Mouse (Mus musculus): ENCODE results near the gene Prkn. TPM values are rescaled to one million over a fixed set of nuclear protein-coding genes. Genes with fewer than 3 reads are reported as not detected.

Prkn gene
- total RNA-seq, 2 experiments from 2014 or later = 15.2 to 21.4 TPM

DNA sequence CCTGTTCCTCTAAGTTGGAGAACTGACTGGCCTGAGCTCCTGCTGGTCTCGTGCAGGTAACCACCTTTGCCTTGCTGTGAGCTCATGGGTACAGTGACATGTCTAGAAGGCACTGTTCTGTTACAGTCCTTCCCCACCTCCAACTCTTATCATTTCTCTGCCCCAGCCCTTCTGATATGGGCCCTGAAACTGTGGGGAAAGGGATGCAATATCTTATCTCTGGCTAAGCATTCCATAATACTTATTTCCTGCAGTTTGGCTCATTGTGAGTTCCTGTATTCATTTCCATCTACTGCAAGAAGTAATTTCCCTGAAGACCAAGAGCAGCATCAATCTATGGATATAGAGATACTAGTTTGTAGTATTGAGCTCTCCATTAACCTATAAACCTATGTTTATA, 506.1 kb downstream of the Prkn start:
- no peak for DNase-seq (ENCODE audit: low spot score in 2 of 2)
- intact Hi-C loops (cut with DNase I) = no loop called here

DNA sequence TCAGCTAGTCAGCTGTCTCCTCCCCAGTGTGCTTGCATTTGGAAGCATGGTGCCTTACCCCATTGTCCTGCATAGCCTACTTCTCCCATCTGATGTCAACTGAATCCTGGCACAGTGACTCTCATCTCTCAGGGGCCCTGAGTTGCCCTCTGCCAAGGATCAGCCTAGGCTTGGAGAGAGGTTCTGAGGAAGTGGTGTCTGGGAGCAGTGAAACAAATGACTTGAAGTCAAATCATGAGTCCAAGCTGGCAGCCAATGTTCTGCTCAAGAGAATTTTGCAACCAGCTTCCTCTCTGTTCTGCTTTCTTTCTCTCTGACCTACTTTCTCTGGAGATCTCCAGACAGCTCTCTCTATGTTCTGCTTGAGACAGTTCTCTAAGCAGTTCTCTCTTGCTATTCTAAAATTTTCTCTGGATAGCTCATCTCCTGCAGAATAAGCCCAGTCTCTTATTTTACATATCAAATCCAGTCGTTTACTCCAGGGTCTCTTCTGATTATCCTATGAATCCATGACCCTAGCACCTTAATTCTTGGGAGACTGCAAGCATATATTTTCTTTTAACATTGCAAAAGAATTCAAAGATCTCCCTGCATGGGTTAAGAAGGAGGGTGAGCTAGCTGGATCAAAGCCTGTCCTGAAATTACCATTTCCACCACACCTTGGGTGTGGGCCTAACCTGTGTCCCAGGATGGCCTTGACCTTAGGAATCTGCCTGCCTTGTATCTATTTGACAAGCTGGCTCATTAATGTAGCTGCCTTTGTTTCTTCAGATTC, 512.8 kb downstream of the Prkn start:
- intact Hi-C loops (cut with DNase I) = loop anchor here (10.0 kb wide), 2 partner anchors 198 to 262 kb away; no protein-coding TSS in a partner anchor
- peak in 1 of 2 experiments; percentile 67 for DNase-seq (ENCODE audit: low spot score in 2 of 2)

DNA sequence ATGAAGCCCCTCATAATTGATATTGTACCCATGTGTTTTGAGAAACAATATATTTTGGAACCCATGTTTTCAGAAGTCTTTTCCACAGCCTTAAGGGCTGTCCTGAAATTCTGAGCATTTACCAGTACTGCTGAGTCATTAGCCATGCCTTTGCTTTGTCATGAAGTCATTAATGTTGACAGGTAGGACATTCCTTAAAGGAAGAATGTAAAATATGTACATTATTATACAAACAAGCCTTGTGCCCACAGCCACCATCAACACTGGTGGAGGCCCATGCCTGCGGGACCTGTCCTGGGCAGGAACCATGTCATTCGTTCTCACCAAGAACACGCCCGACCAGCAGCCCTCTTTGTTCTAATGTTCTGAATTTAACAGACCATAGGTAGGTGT, 513.4 kb downstream of the Prkn start:
- intact Hi-C loops (cut with DNase I) = loop anchor here (10.0 kb wide), 2 partner anchors 199 to 261 kb away; no protein-coding TSS in a partner anchor
- DNase-seq (ENCODE audit: low spot score in 2 of 2) = no peak

DNA sequence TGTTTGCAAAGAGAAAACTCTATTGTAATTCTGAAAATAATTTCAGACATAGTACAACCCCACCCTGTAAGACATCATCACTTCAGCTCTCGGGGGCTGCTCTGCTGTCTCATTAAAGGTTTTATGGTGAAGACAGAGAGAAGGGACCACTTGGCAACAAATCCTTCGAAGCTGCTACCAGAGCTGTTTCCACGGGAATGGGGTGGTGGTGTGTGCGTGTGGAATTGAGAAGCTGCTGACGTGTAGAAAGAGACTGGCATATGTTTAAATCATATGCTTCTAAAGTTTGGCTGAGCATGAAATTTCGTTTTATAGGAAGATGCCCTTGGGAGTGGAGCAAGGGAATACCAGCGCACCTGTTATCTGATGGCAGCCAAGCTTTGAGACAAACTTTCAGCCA, 514.2 kb downstream of the Prkn start:
- intact Hi-C loops (cut with DNase I) = loop anchor here (10.0 kb wide), 2 partner anchors 200 to 260 kb away; no protein-coding TSS in a partner anchor

DNA sequence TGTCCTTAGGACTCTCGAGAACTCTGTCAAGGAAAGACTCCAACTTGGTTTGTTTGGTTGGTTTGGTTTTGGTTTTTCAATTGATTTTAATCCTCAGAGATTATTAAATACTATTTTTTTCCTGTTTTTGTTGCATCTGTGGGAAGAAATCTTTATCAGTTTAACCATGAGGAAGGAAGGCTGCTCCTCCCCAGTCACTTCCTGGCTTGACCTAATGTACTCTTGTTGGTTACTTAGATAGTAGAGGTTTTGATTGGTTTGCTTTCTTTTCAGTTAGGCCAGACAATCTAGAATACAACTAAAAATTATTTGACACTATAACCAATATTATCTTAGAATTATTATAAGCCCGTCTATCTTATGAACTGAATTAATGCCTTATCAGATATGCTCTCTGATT, 535.3 kb downstream of the Prkn start:
- no peak for DNase-seq (ENCODE audit: low spot score in 2 of 2)
- intact Hi-C loops (cut with DNase I) = no loop called here

More for the DNA sequence above, 514.2 kb downstream of the Prkn start:
- peak; percentile 18 to 40 for DNase-seq (ENCODE audit: low spot score in 2 of 2)

DNA sequence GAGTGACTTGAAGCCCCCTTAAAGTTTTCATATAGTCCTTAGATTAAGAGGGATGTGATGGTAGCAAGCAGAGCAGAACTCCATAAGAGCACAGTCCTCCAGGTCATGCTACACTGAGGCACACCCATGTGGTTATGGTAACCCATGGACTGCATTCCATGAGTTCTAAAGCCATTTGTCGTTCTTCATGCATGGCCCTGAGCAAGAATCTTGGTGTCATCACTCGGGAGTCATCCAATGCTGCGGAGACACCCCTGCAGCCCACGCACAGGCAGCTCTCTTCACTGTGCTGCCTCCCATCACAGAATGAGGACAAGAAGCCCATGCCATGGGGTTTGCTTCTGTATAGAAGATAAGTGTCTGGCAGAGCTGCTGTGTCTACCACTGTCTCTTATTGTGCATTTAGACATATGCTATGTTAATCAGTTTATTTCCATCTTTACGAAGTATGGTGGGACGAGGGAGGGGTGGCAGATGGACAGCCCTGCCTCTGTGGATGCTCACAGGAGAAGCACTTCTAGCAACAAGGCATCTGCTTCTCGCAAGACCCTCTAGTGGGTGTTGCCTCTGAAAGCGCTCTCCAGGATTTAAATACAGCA, 543.3 kb downstream of the Prkn start:
- DNase-seq (ENCODE audit: low spot score in 2 of 2) = peak; percentile 25 to 86
- intact Hi-C loops (cut with DNase I) = loop anchor here (5.0 kb wide), 1 partner anchor 46 kb away; no protein-coding TSS in a partner anchor

DNA sequence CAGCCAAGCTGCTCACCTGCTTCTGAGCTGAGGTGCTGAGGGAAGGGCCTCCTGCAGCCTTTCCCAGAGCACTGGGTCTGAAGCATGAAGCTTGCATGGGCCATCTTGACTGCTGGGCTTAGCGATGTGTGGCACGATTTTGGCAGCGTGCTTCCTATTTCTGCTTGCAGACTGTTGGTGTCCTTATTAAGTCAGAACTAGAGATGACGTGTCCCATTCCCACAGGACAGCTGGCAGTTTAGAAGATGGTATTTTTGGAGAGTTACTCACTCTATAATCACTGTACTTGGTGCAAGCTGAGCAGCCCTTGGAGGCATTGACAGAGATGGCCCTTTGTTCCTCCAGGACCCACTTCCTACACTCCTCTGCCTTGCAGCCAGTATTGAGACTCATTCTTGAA, 545.1 kb downstream of the Prkn start:
- intact Hi-C loops (cut with DNase I) = loop anchor here (1.0 to 5.0 kb wide), 4 partner anchors 77 to 462 kb away; no protein-coding TSS in a partner anchor
- DNase-seq (ENCODE audit: low spot score in 2 of 2) = peak; percentile 75 to 97

DNA sequence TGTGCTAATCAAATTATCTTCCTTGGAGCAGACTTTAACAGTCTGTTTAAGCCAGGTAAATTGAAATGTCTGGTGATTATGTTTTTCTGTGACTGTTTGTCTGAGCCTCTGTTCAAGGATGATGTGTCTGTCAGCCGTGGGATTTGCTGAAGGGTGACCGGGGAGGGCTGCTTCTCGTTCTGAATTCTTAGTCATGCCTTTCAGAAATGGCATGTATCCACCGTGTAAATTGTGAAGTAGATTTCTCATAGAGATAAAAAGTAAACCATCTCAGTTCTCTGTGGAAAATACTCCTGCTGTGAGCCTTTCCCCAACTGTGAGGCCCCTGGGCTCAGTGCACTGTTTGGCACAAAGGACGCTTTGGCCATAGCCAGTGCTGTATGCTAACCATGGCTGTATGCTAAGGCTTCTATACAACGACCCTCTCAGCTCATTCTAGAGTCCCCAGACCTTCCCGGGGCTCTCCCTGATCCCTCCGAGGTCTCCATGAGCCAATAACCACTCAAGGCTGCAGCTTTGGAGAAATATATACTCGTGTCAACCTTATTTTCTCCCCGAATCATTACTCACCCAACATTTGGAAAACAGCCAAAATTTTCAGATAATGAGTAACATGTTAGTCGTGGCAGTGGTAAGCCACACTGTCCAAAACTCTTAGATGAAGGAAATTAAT, 552.6 kb downstream of the Prkn start:
- peak in 1 of 2 experiments; percentile 31 for DNase-seq (ENCODE audit: low spot score in 2 of 2)
- intact Hi-C loops (cut with DNase I) = no loop called here

DNA sequence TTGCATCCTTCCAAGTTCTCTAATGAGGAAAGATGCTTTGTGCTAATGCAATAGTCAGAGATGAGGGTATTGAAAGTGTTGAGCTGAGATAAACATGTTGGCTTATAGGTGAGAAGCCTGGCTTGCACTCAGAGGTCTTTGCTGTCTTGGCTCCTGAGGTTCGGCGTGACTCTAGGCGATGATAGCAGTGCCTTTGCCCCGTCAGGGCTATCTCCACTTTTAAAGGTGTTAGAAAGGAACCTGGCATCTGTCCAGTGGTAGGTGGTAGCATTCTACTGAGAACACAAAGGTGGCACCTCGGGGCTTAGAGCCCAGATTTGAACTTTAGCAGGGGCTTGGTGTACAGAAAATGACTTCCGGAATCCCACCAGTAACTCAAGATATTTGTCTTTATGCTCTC, 554.4 kb downstream of the Prkn start:
- DNase-seq (ENCODE audit: low spot score in 2 of 2) = no peak
- intact Hi-C loops (cut with DNase I) = no loop called here

DNA sequence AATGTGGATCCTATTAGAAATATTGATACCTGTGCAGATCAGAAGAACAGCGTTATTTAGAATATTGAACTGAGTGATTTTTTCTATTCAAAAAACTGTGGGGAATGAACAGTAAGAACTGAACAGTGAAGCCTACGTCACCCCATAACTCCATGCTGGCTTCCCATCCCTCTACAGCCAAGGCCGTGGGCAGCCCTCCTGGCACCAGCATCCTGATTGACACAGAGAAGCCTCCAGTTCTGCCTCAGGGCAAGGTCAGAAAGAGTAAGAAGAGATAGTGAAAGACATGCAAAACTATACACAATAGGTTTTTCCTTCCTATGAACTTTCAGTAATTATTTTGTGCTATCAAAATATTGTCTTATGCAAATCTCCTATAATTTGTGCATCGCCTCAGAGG, 557.5 kb downstream of the Prkn start:
- intact Hi-C loops (cut with DNase I) = no loop called here
- DNase-seq (ENCODE audit: low spot score in 2 of 2) = no peak

DNA sequence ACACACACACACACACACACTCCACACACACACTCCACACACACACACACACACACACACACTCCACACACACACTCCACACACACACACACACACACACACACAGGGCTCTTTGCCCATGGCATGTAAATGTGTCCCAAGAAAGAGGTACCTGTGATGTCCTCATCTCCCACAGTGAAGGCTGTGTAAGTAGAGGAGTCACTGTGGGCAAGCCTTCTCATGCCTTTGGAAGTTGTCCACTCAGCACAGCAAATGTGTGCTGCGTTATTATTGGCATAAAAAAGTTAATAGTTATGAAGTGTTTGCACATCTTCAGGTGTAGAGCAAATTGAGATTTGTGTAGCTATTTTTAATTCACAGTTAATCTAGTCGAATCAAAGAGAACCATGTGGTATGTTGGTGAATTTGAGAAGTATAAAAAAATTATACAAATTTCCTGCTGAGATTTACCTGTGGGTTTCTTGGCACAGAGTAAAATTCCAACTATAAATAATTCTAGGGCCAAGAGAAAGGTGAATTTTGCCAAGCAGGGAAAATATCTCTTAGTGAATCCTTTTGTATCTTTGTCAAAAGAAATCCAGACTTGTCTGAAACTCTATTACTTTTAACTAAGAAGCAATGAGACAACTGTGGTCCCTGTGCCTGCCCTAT, 562.2 kb downstream of the Prkn start:
- no peak for DNase-seq (ENCODE audit: low spot score in 2 of 2)
- intact Hi-C loops (cut with DNase I) = no loop called here

DNA sequence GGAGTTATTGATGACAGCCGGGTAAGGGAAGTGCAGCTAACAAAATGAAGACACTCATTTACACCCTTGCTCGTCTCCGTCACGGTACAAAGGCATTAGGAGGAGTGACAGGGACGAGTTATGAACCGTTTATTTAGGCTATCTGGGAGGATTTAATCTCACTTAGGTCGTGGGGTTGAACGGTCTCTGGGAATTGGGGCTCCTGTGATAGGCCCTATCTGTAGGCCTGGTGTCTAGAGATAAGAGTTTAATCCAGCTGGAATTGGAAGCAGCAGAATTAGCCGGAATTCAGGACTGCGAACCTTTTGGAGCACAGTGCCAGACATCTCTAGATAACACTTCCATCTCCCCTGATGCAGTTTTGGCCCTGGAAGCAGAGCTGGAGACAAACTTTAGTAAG, 571.2 kb downstream of the Prkn start:
- intact Hi-C loops (cut with DNase I) = no loop called here
- DNase-seq (ENCODE audit: low spot score in 2 of 2) = no peak

DNA sequence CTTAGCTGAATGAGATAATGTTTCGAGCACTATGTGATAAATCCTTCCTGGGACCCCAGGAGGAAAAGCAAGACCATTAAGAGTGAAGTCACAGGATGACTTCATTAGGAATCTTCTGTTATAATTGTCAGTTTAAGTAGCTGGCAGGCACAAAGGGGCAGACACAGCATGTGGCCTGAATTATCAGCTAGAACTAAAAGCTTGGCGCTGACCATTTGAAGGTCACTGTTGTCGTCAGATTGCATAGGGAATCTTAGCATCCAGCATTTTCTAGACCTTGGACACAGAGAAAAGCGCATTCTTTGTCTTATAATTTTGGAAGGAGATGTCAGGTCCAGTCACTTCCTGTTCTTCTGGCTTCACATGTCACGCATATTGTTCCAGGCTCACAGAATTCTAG, 573.5 kb downstream of the Prkn start:
- no peak for DNase-seq (ENCODE audit: low spot score in 2 of 2)
- intact Hi-C loops (cut with DNase I) = no loop called here

DNA sequence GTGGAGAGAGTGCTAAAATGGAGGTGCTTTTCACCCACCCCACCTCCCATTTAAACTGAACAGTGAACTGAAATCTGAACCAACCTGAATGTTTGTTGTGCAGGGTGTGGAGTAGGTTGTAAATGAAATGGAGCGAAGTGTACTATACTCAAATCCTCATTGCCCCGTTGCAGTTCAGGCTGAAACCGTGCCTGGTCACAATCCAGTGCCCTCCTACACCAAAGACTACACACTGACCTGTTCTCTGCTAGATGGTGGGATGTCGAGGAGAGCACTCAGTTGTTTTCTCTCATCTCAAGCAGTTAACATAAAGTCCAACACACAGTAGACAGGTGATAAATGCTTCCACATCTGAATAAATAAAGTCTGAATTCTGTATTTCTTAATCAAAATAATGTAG, 574.1 kb downstream of the Prkn start:
- no peak for DNase-seq (ENCODE audit: low spot score in 2 of 2)
- intact Hi-C loops (cut with DNase I) = no loop called here

DNA sequence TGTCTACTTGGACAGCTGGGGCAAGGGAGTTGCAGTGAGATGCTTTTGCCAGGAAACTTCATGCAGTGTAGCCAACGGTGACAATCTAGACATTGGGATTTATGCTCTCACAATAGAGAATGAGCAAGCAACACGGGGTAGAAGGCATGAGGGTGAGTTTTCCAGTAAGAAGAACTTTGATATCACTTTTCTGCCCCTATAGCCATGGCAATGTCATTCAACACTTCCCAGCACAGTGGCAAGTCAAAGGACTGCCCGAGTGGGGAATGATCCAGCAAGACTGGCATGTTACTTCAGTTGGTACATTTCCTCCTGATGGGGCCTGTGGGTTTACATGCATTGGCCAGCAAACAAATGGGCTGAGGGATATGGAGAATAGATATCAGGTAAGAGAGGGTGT, 577.0 kb downstream of the Prkn start:
- DNase-seq (ENCODE audit: low spot score in 2 of 2) = no peak
- intact Hi-C loops (cut with DNase I) = no loop called here

DNA sequence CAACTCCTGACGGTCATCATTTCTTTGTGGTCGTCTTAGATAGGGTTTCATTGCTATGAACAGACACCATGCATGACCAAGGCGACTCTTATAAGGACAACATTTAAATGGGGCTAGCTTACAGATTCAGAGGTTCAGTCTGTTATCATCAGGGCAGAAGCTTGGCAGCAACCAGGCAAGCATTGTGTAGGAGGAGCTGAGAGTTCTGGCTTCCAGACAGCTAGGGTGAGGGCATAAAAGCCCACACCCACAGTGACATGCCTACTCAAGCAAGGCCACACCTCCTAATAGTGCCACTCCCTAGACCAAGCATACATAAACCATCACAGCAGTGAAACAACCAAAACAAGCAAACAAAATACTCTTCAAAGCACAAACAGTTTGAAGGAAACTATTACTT, 579.3 kb downstream of the Prkn start:
- intact Hi-C loops (cut with DNase I) = no loop called here
- no peak for DNase-seq (ENCODE audit: low spot score in 2 of 2)

DNA sequence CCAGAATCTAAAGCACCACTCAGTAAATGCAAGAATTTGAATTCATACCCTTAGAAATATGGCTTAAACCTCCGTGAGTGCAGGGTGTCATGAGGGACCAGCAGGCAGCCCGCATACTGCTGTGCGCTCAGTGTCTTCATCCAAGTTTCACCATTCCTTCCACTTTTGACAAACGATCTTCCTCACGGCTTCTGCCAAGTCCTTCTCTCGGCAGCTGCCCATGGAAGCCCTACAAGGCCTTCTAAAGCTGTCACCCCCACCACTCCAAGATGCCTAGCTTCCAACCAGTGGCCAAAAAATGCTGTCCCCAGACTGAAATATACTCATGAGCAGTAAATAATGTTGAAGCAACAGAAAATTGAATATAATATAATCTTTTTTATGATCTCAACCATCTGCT, 580.7 kb downstream of the Prkn start:
- peak in 1 of 2 experiments; percentile 39 for DNase-seq (ENCODE audit: low spot score in 2 of 2)
- intact Hi-C loops (cut with DNase I) = no loop called here

DNA sequence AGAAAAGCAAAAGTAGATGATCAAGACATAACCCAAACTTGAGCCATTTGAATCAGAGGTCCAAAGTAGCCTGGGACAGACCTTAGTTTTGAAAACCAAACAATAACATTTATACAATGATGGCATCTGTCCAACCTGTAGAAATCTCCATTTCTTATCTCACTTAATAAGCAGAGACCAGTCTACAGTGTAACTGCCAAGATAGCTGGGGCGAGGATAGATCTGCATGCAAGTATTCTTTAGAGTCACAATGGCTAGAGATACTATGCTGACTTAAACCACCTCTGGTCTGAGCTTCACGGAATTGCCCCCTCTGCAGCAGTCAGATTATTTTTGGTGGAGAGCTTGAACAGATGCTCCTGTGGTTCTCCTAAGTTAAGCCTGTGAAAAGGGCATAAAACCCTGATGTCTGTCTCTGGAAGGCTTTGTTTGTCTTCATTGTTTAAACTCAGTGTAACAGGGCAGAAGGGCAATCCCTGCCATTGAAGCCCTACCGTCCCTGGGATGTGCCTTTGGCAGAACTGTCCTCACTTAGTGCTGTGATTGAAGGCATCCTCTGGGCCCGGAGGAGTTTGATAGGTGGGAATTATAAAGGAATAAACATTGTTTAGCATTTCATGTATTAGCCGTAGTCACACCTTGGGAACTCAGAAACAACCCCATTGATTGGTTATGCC, 581.2 kb downstream of the Prkn start:
- intact Hi-C loops (cut with DNase I) = no loop called here
- no peak for DNase-seq (ENCODE audit: low spot score in 2 of 2)

DNA sequence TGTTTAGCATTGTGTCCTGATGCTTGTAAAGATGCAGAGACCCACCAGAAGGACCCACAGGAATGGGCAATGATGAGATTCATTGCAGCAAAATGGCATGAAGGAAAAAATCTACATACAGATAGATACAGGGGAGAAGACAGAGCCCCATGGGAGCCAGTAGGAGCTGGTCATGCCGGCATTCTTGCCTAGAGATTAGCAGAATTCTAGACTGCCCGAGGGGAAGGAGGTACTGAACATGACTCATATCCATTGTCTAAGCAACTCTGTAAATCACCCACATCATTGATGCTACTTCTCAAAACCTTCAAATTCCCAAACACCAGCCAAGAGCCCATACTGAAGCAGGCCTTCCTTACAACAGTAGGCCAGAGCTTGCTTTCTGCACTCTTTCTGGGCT, 591.1 kb downstream of the Prkn start:
- intact Hi-C loops (cut with DNase I) = no loop called here
- DNase-seq (ENCODE audit: low spot score in 2 of 2) = no peak

DNA sequence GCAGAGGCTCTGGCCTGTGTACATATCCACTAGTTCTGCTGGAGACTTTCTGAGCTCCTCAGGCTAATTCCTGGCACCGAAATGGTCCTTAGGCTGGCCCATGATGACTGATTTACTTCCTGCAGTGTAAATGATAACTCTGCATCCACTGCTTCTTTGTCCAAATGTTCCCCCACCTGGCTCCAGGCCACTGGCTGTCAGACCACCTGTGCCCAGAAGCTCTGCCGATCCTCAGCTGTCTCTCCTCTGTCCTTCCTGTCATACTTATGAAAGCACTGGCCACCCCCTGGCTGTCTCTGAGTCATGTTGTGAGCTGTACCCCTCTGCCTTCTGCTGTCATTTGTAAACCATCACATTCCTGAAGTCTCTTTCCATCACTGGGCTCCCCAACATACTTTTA, 592.4 kb downstream of the Prkn start:
- intact Hi-C loops (cut with DNase I) = no loop called here

More for the DNA sequence above, 592.4 kb downstream of the Prkn start:
- no peak for DNase-seq (ENCODE audit: low spot score in 2 of 2)
